Mouse (Mus musculus): ENCODE measurements at regions not wholly inside any gene's neighbourhood (a gene's known extent, or its start where the extent isn't known, plus 50 kb on each side); places are given as distances from the start of the nearest gene placed in this dataset.

GRCm38 (mm10) chr14:67170248-67170647 is 1161.2 kb upstream of the Gulo start:
- TF ChIP-seq CTCF (conservative IDR thresholded peaks at IDR 0.05; ENCODE audit: insufficient read depth, insufficient read length, low read depth, low read length) = no peak
- TF ChIP-seq POLR2A (IDR thresholded peaks at IDR 0.05; ENCODE audit: low read depth, low read length) = no peak
